Mouse (Mus musculus): ENCODE results near the gene Aste1. TPM values are rescaled to one million over a fixed set of nuclear protein-coding genes. Genes with fewer than 3 reads are reported as not detected.

Gene Aste1
- total RNA-seq, 2 experiments from 2014 or later: 11.8 to 12.9 TPM

GRCm38 (mm10) chr9:105379533-105380145 lies 15.6 kb upstream of the Aste1 start:
- DNase-seq (ENCODE audit: extremely low spot score in 1 of 2, low spot score in 2 of 2): no peak
- intact Hi-C loops (cut with DNase I): loop anchor here (5.0 to 10.0 kb wide), 4 partner anchors 72 to 812 kb away; partner anchors contain the start of gene Mrpl3
- TF ChIP-seq CTCF (IDR thresholded peaks at IDR 0.05): no peak
- H3K27ac ChIP-seq: no peak overlapping the region
- no peak overlapping the region for H3K4me3 ChIP-seq

- intact Hi-C loops (cut with DNase I): loop anchor here (5.0 to 10.0 kb wide), 3 partner anchors 310 to 940 kb away; partner anchors contain the start of gene Mrpl3
- no peak for DNase-seq (ENCODE audit: extremely low spot score in 1 of 2, low spot score in 2 of 2)
- Histone ChIP-seq H3K4me3 (no peak overlapping the region), H3K27ac (no peak overlapping the region)
- no peak for TF ChIP-seq CTCF (IDR thresholded peaks at IDR 0.05)
Observed at GRCm38 (mm10) chr9:105387403-105387802, 7.8 kb upstream of the Aste1 start.

- TF ChIP-seq CTCF (IDR thresholded peaks at IDR 0.05): peak; percentile 91
- intact Hi-C loops (cut with DNase I): loop anchor here (2.0 to 10.0 kb wide), 5 partner anchors 312 to 980 kb away; partner anchors contain the start of gene Mrpl3
- H3K4me3 ChIP-seq: no peak overlapping the region
- H3K27ac ChIP-seq: no peak overlapping the region
- peak; percentile 68 to 87 for DNase-seq (ENCODE audit: extremely low spot score in 1 of 2, low spot score in 2 of 2)
Observed at GRCm38 (mm10) chr9:105389289-105389688, 5.9 kb upstream of the Aste1 start.

GRCm38 (mm10) chr9:105390616-105391015 lies 4.6 kb upstream of the Aste1 start:
- no peak overlapping the region for H3K4me3 ChIP-seq
- H3K27ac ChIP-seq: no peak overlapping the region
- intact Hi-C loops (cut with DNase I): loop anchor here (10.0 kb wide), 2 partner anchors 724 to 1116 kb away; no protein-coding TSS in a partner anchor
- DNase-seq (ENCODE audit: extremely low spot score in 1 of 2, low spot score in 2 of 2): no peak
- TF ChIP-seq CTCF (IDR thresholded peaks at IDR 0.05): no peak

- Histone ChIP-seq H3K27ac (no peak overlapping the region), H3K4me3 (peak overlapping the region; percentile 65)
- intact Hi-C loops (cut with DNase I): loop anchor here (10.0 kb wide), 2 partner anchors 720 to 1120 kb away; no protein-coding TSS in a partner anchor
- no peak for TF ChIP-seq CTCF (IDR thresholded peaks at IDR 0.05)
- DNase-seq (ENCODE audit: extremely low spot score in 1 of 2, low spot score in 2 of 2): no peak
Observed at GRCm38 (mm10) chr9:105394720-105395119, 472 bp upstream of the Aste1 start.

- H3K27ac ChIP-seq: no peak overlapping the region
- intact Hi-C loops (cut with DNase I): no loop called here
- peak; percentile 12; the same call in 1 of the 2 replicates for TF ChIP-seq CTCF (IDR thresholded peaks at IDR 0.05)
- DNase-seq (ENCODE audit: extremely low spot score in 1 of 2, low spot score in 2 of 2): no peak
- no peak overlapping the region for H3K4me3 ChIP-seq
Observed at GRCm38 (mm10) chr9:105408549-105408948, 13.4 kb downstream of the Aste1 start.

- Histone ChIP-seq H3K27ac (no peak overlapping the region), H3K4me3 (no peak overlapping the region)
- intact Hi-C loops (cut with DNase I): no loop called here
- no peak for TF ChIP-seq CTCF (IDR thresholded peaks at IDR 0.05)
- no peak for DNase-seq (ENCODE audit: extremely low spot score in 1 of 2, low spot score in 2 of 2)
Observed at GRCm38 (mm10) chr9:105459032-105459431, 63.8 kb downstream of the Aste1 start.

- DNase-seq (ENCODE audit: extremely low spot score in 1 of 2, low spot score in 2 of 2): no peak
- Histone ChIP-seq H3K4me3 (no peak overlapping the region), H3K27ac (no peak overlapping the region)
- intact Hi-C loops (cut with DNase I): no loop called here
- no peak for TF ChIP-seq CTCF (IDR thresholded peaks at IDR 0.05)
Observed at GRCm38 (mm10) chr9:105461496-105461895, 66.3 kb downstream of the Aste1 start.

Other genes with a start within 250 kb of the Aste1 start
- gene Nek11, start 132 bp downstream of the Aste1 start, total RNA-seq (2021): 1 to 10 TPM; 1.0 to 1.6 TPM
- 100 to 1,000 TPM; 202 to 209 TPM for gene Atp2c1, start 131.9 kb downstream of the Aste1 start, total RNA-seq (2021)
- gene Pik3r4, start 247.6 kb downstream of the Aste1 start, total RNA-seq (2021): 10 to 100 TPM; 43.0 to 43.7 TPM

All from left cerebral cortex, adult 2 months (tissue).